In genomic region chr11:53182858-53183257, GRCm38 (mm10) we compare ENCODE assay signal across 11 mouse cellular contexts.
A peak's percentile ranks its signal among the peaks of the same experiment; 100 is the strongest.
DNase-seq lines count a peak whose midpoint lies in the region; ATAC-seq and TF ChIP-seq lines count a peak whose summit lies in the region.
"Had no signal": no experiment of that assay in that cellular context is flagged by ENCODE, and none has a peak within 500 bp of the region (broad histone marks: within the 10 kb centered on the region; RNA-seq: fewer than 3 reads in every experiment).

No protein-coding gene starts in this region.

- no peaks in the 10 kb centered on the region for H3K4me1 ChIP-seq in kidney, postnatal 0 days (replicated peaks; ENCODE audit: insufficient read depth, low read length)
- H3K4me1 ChIP-seq in brown adipose tissue, adult 24 weeks (ENCODE audit: control insufficient read depth, insufficient read depth, insufficient read length, low read length), result no peaks in the 10 kb centered on the region
- H3K4me1 ChIP-seq: limb, embryonic 15.5 days had no signal

- no peaks in the 10 kb centered on the region for H3K9me3 ChIP-seq in kidney, postnatal 0 days (replicated peaks; ENCODE audit: low read length)
- H3K9me3 ChIP-seq: limb, embryonic 15.5 days had no signal

- no peak overlapping the region for H3K9ac ChIP-seq in kidney, postnatal 0 days (ENCODE audit: low read depth, low read length)
- H3K9ac ChIP-seq: limb, embryonic 15.5 days had no signal

- H3K36me3 ChIP-seq in kidney, postnatal 0 days (ENCODE audit: insufficient read depth, low read length), result no peaks in the 10 kb centered on the region
- H3K36me3 ChIP-seq: limb, embryonic 15.5 days had no signal

- peak; percentile 33 for DNase-seq in kidney, postnatal 0 days (ENCODE audit: low spot score)
- no peak for DNase-seq in kidney, postnatal 36 days
- peak; percentile 21 for DNase-seq in heart, postnatal 4 days
- peak; percentile 26 to 54 for DNase-seq in lung, postnatal 4 days
- no peak for DNase-seq in ovary, postnatal 14 days (ENCODE audit: low spot score)

- H3K4me3 ChIP-seq in kidney, postnatal 0 days (replicated peaks; ENCODE audit: low read depth, low read length), result no peak overlapping the region
- no peak overlapping the region for H3K4me3 ChIP-seq in brown adipose tissue, adult 24 weeks (ENCODE audit: insufficient read depth, low read depth, low read length)
- H3K4me3 ChIP-seq: erythroblast, embryonic 14.5 days; limb, embryonic 15.5 days had no signal

- H3K4me2 ChIP-seq in kidney, postnatal 0 days (ENCODE audit: low read length), result no peak overlapping the region
- H3K4me2 ChIP-seq: limb, embryonic 15.5 days had no signal

- no peaks in the 10 kb centered on the region for H3K27me3 ChIP-seq in kidney, postnatal 0 days (ENCODE audit: insufficient read depth, low read length)
- H3K27me3 ChIP-seq: limb, embryonic 15.5 days had no signal

- ATAC-seq in kidney, postnatal 0 days (replicated peaks; ENCODE audit: low FRiP score, low read depth), result no peak
- ATAC-seq in monocyte, adult 5-6 weeks (replicated peaks; ENCODE audit: insufficient number of reproducible peaks, low FRiP score, low TSS enrichment, poor library complexity, severe bottlenecking), result no peak
- ATAC-seq in activated CD4-positive, CD25-positive, alpha-beta regulatory T cell, adult 4 months, result no peak
- ATAC-seq: Patski had no signal

- no peak for TF ChIP-seq CTCF in kidney, postnatal 0 days (IDR thresholded peaks at IDR 0.05; ENCODE audit: low read depth)

- 42% methylated on average over 4 of the region's 4 CpGs for WGBS in kidney, postnatal 0 days

- H3K27ac ChIP-seq in kidney, postnatal 0 days, result 0 out of 2 replicates have a peak overlapping the region, but pooled peaks have one; percentile 13
- H3K27ac ChIP-seq in brown adipose tissue, adult 24 weeks (replicated peaks; ENCODE audit: low read depth, low read length), result 0 out of 2 replicates have a peak overlapping the region, but pooled peaks have one; percentile 5
- H3K27ac ChIP-seq: limb, embryonic 15.5 days had no signal

Comparison
In these comparisons a context has a peak if more than half of its experiments do, and no peak if none do; other contexts are left out.
1. DNase-seq: peak in kidney, postnatal 0 days (single experiment), heart, postnatal 4 days (single experiment) and lung, postnatal 4 days (2 of 2); none in kidney, postnatal 36 days (0 of 2) and ovary, postnatal 14 days (single experiment).